Mouse (Mus musculus): ENCODE measurements at regions not wholly inside any gene's neighbourhood (a gene's known extent, or its start where the extent isn't known, plus 50 kb on each side); places are given as distances from the start of the nearest gene placed in this dataset.
A peak's percentile ranks its signal among the peaks of the same experiment; 100 is the strongest.

DNA sequence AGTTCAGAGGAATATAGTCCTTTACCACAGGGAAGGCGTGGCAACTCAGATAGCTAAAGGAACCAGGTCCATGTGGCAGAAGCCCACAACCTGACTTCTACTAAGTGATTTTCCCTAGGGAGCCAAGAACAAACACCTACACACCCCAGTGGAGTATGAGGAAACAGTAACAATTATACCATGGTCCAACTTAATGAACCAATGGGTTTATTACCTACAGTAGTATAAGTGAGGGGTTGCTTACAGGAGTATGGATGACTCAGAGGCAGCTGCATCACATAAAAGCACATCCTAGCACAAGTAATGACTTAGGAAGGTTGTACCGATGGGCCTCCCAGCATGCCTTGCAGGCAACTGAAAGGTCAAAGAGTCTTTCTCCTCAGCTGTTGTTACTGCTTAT, 98.7 kb upstream of the Cul1 start:
- Histone ChIP-seq H3K9me3 (0 out of 2 replicates have a peak, but pooled peaks cover 2% of the 10 kb centered on the region), H3K4me3 (no peak overlapping the region), H3K27me3 (ENCODE audit: insufficient read depth, poor library complexity, severe bottlenecking) (no peaks in the 10 kb centered on the region), H3K36me3 (no peaks in the 10 kb centered on the region), H3K4me1 (replicated peaks) (0 out of 2 replicates have a peak, but pooled peaks cover 5% of the 10 kb centered on the region), H3K27ac (no peak overlapping the region)
- WGBS: 92% methylated on average over 2 of the region's 2 CpGs
- no peak for DNase-seq (ENCODE audit: low spot score)

DNA sequence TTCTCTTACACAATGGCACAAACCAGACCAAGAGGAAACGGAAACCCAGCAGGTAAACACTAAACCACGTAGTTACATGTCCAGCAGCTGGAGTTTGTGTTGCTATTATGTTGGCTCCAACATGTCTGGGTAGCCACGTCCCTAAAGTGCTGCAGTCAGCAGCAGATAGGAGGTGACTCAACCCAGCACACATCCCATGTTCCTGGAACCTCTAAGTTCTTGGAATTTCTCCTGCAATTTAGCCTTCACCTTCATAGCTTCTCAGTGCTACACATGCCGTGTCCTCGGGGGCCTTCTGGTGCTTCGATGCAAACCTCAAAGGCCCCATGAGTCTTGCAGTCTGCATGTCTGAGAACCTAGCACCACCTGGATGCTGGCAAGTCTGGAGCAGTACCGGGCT, 97.7 kb upstream of the Cul1 start:
- no peaks in the 10 kb centered on the region for H3K27me3 ChIP-seq (ENCODE audit: insufficient read depth, poor library complexity, severe bottlenecking)
- no peaks in the 10 kb centered on the region for H3K36me3 ChIP-seq
- no peak overlapping the region for H3K27ac ChIP-seq
- WGBS: 84% methylated on average over 7 of the region's 7 CpGs
- DNase-seq (ENCODE audit: low spot score): no peak
- H3K9me3 ChIP-seq: no peaks in the 10 kb centered on the region
- H3K4me3 ChIP-seq: no peak overlapping the region
- 0 out of 2 replicates have a peak, but pooled peaks cover 5% of the 10 kb centered on the region for H3K4me1 ChIP-seq (replicated peaks)

DNA sequence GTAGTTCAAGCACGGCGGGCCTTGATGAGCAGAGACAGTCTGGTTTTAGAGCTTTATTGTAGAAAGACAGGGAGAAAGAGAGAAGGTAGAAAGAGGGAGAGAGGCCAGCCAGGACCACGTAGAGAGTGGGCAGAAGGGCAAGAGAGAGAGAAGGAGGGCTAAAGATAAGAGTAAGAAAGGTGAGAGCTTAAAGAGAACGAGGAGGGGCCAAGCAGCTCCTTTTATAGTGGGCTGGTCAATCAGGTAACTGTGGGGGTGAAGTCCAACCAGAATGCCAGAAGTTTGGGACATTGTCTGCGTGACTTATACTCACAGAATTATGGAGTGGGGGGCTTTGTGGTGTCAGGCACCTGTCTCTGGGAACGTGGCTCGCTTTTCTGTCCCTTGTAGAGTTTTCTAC, 96.7 kb upstream of the Cul1 start:
- Histone ChIP-seq H3K27me3 (ENCODE audit: insufficient read depth, poor library complexity, severe bottlenecking) (no peaks in the 10 kb centered on the region), H3K27ac (no peak overlapping the region), H3K36me3 (no peaks in the 10 kb centered on the region), H3K9me3 (no peaks in the 10 kb centered on the region), H3K4me1 (replicated peaks) (0 out of 2 replicates have a peak, but pooled peaks cover 5% of the 10 kb centered on the region), H3K4me3 (no peak overlapping the region)
- DNase-seq (ENCODE audit: low spot score): no peak
- 77% methylated on average over 7 of the region's 7 CpGs for WGBS

DNA sequence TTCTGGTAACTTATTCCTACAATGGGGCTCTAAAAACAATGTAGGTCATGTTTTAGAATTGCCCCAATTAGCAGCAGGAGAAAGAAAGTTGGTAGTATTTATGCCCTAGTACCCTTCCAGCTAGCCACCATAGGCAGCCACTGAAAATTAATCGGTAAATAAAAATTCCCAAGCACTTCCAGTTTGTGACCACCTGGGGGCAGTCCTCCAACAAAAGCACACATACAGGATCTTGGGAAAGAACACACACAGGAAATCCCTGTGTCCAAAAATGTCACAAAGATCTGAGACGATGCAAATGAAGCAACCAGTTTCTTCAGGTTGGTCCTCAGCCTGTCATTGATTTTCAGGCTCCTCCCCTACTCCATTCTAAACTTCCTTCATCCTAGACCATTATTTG, 94.5 kb upstream of the Cul1 start:
- DNase-seq (ENCODE audit: low spot score): peak; percentile 38
- H3K27me3 ChIP-seq (ENCODE audit: insufficient read depth, poor library complexity, severe bottlenecking): no peaks in the 10 kb centered on the region
- no peak overlapping the region for H3K27ac ChIP-seq
- H3K36me3 ChIP-seq: no peaks in the 10 kb centered on the region
- H3K4me1 ChIP-seq (replicated peaks): 0 out of 2 replicates have a peak, but pooled peaks cover 5% of the 10 kb centered on the region
- WGBS: 48% methylated on average over 2 of the region's 2 CpGs
- H3K4me3 ChIP-seq: no peak overlapping the region
- H3K9me3 ChIP-seq: no peaks in the 10 kb centered on the region

DNA sequence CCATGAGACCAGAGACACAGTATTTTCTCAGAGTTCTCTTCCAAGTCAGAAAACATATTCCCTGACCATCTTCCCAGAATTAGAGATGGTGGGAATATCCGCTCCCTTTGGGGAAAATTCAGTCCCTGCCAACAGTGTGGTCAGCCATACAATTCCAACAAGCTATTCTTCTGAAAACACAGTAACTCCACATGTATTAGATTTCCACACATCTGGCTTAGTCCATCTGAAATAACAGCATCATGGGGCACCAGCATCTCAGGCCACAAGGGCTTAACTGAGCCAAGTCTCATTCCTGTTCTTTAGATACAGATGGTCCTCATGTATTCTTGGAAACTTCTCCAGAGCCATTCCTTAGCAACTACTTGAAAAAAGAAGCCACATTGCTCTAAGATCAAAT, 89.2 kb upstream of the Cul1 start:
- no peaks in the 10 kb centered on the region for H3K36me3 ChIP-seq
- H3K9me3 ChIP-seq: no peaks in the 10 kb centered on the region
- no peak for DNase-seq (ENCODE audit: low spot score)
- H3K27ac ChIP-seq: no peak overlapping the region
- peaks cover 37% of the 10 kb centered on the region for H3K4me1 ChIP-seq (replicated peaks)
- no peak overlapping the region for H3K4me3 ChIP-seq
- 91% methylated on average over 1 of the region's 1 CpGs for WGBS
- no peaks in the 10 kb centered on the region for H3K27me3 ChIP-seq (ENCODE audit: insufficient read depth, poor library complexity, severe bottlenecking)

DNA sequence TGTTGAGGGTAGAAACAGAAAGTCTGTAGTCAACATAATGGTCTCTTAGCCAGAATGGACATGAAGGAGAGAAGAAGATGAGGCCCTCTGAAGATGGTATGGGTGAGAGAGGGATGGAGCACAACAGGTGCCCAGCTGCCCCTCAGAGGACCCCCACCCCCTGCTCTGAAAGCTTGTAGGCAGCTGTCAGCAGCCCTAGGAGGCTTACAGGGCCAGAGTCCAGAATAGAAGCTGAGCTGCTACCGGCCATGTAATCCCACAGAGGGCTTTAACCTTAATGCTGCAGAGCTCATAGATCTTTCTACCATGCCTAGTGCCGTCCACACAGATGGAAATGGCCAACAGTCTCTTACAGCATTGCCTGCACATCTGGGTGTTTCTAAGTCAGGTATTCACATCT, 88.6 kb upstream of the Cul1 start:
- H3K4me1 ChIP-seq (replicated peaks): peaks cover 37% of the 10 kb centered on the region
- H3K27ac ChIP-seq: peak overlapping the region; percentile 71; the same call in 1 of the 2 replicates
- no peaks in the 10 kb centered on the region for H3K9me3 ChIP-seq
- H3K27me3 ChIP-seq (ENCODE audit: insufficient read depth, poor library complexity, severe bottlenecking): no peaks in the 10 kb centered on the region
- H3K4me3 ChIP-seq: no peak overlapping the region
- DNase-seq (ENCODE audit: low spot score): no peak
- WGBS: 75% methylated on average over 2 of the region's 2 CpGs
- H3K36me3 ChIP-seq: no peaks in the 10 kb centered on the region

DNA sequence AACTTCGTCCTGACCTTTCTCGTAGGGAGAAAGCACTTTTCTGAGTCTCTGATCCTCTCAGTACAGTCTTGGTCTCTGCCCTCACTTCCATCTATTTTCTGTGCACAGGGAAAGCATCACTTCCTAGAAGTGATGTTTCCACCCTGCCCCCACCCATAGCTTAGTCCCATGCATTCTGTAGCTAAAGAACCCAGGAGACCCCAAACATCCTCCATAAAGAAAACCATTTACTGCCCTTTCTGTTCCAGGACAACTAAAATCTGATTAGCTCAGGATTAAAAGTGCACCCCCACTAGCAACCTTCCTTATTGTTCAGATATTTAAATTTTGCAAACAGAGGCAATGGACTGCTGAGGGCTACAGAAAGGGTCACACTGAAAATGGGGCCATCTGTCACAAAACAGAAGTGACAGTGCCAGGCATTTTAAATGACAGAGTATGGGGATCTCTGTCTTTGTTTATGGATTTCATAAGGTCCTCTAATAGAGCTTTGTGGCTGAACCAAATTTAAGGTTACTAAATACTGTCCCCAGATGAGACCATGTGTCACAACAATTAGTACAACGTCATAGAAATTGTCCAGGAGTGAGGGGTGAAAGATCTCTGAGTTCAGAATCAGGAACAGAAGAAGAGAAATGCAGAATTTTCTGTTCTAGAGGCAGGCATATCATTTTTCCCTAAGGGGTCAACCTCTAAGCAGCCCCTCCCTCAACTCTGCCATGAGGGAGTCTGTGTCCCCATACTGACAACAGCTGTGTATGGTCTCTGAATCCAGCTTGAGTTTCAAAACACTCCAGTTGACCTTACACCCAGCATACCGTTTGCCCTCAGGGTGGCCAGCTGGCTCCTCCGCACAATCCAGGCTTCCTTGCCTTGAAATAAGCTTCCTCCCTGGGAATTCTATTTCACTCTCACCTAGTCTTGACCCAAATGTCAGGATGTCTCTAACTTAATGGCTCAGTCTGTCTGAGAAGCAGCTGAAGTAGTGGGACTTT, 87.2 kb upstream of the Cul1 start:
- WGBS: 52% methylated on average over 5 of the region's 5 CpGs
- Histone ChIP-seq H3K27ac (peak overlapping the region; percentile 69), H3K4me3 (no peak overlapping the region), H3K27me3 (ENCODE audit: insufficient read depth, poor library complexity, severe bottlenecking) (no peaks in the 10 kb centered on the region), H3K9me3 (no peaks in the 10 kb centered on the region), H3K4me1 (replicated peaks) (peaks cover 37% of the 10 kb centered on the region), H3K36me3 (no peaks in the 10 kb centered on the region)
- DNase-seq (ENCODE audit: low spot score): peak; percentile 60

DNA sequence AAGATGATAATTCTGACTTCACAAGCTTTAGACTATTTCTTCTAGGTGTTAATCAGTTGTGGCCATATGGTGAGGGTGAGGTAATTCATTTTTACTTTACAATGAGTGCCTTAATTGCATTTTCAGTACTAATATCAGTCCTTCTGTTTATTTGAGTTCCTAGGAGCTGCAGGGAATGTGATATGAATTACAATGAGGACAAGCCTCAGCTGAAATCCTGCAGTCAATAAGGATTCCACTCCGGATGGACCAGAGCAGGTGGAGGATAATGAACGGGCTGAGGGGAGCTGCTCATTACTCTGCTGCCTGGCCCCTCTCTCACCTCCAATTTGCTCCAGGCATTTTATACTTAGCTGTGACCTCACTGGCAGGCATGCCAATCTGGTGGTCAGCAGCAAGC, 85.7 kb upstream of the Cul1 start:
- 0 out of 2 replicates have a peak overlapping the region, but pooled peaks have one; percentile 69 for H3K27ac ChIP-seq
- no peak for DNase-seq (ENCODE audit: low spot score)
- no peaks in the 10 kb centered on the region for H3K36me3 ChIP-seq
- no peaks in the 10 kb centered on the region for H3K9me3 ChIP-seq
- H3K27me3 ChIP-seq (ENCODE audit: insufficient read depth, poor library complexity, severe bottlenecking): no peaks in the 10 kb centered on the region
- peaks cover 37% of the 10 kb centered on the region for H3K4me1 ChIP-seq (replicated peaks)
- WGBS: 53% methylated on average over 2 of the region's 2 CpGs
- H3K4me3 ChIP-seq: no peak overlapping the region

DNA sequence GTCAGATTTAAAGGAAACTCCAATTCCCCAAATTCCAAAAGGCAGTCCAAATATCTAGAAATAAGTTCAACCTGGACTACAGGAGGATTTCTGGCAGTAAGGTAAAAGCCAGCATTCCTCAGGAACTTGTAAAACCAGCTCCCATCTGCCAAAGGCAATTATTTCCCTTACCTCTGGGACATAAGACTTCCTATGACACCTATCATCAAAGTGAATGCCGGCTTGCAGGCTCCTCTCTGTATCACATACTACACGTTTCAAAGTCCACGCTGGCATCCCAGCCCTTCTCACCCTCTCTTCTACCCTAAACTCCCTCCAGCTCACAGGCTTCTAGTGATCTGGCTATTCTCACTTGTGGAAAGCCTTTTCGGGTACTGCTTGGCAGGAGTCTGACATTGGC, 77.5 kb upstream of the Cul1 start:
- Histone ChIP-seq H3K27ac (no peak overlapping the region), H3K4me1 (replicated peaks) (no peaks in the 10 kb centered on the region), H3K4me3 (no peak overlapping the region), H3K36me3 (no peaks in the 10 kb centered on the region), H3K9me3 (no peaks in the 10 kb centered on the region), H3K27me3 (ENCODE audit: insufficient read depth, poor library complexity, severe bottlenecking) (no peaks in the 10 kb centered on the region)
- 78% methylated on average over 4 of the region's 4 CpGs for WGBS
- no peak for DNase-seq (ENCODE audit: low spot score)

DNA sequence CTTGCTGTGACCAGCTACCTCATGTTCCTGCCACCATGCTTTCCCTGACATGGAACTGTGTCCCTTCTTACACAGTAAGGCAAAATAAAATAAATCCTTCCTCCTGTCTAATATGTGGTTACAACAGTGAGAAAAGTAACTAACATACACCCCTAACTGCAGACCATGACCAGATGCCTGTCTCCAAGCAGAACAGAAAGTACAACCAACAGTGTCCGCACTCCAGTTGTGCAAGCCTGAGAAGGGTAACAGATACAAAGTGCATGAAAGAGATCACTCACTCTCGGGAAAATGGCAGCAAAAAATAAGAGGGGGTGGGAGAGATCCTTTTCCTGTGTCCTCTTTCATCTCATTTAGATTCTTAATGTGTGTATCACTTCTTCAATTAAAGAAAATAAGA, 71.7 kb upstream of the Cul1 start:
- no peaks in the 10 kb centered on the region for H3K4me1 ChIP-seq (replicated peaks)
- 79% methylated on average over 2 of the region's 2 CpGs for WGBS
- no peak for DNase-seq (ENCODE audit: low spot score)
- H3K9me3 ChIP-seq: no peaks in the 10 kb centered on the region
- H3K4me3 ChIP-seq: no peak overlapping the region
- H3K27ac ChIP-seq: no peak overlapping the region
- H3K36me3 ChIP-seq: no peaks in the 10 kb centered on the region
- no peaks in the 10 kb centered on the region for H3K27me3 ChIP-seq (ENCODE audit: insufficient read depth, poor library complexity, severe bottlenecking)

DNA sequence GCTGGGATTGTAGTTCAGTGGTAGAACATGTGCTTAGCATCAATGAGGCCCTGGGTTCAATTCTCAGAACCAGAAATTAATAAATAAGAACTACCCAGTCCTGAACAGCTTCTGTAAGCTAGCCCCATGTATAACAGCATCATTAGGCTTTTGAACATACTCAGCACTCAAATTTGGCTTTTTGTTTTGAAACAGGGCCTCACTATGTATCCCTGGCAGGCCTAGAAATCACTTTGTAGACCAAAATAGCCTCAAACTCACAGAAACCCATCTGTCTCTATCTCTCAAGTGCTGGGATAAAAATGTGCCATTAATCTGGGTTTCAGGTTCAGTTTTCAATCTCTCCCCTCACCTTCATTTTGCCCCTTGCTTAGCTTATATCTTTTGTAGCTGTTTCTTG, 66.6 kb upstream of the Cul1 start:
- Histone ChIP-seq H3K27ac (no peak overlapping the region), H3K9me3 (no peaks in the 10 kb centered on the region), H3K4me1 (replicated peaks) (peaks cover 9% of the 10 kb centered on the region; the same call in 1 of the 2 replicates), H3K4me3 (no peak overlapping the region), H3K27me3 (ENCODE audit: insufficient read depth, poor library complexity, severe bottlenecking) (no peaks in the 10 kb centered on the region), H3K36me3 (no peaks in the 10 kb centered on the region)
- DNase-seq (ENCODE audit: low spot score): no peak

DNA sequence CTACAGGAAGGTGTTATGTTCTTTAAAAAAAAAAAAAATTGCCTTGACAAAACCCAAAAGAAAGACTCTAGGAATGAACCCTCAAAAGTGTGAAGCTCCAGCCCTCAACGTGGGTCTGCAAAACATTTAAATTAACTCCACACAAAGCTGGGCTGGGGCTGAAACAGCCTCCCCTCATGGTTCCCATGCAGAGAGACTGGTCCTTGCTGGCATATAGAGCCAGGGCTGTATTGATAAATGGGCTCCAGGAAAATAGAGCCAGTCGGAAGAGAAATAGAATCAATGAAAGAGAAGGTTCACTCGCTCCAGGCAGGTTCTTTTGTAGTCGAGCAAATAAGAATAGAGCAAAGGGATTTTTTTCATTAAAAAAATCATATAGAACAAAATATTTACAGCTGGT, 63.3 kb upstream of the Cul1 start:
- 63% methylated on average over 4 of the region's 4 CpGs for WGBS
- no peaks in the 10 kb centered on the region for H3K9me3 ChIP-seq
- no peak overlapping the region for H3K27ac ChIP-seq
- no peak overlapping the region for H3K4me3 ChIP-seq
- DNase-seq (ENCODE audit: low spot score): no peak
- H3K36me3 ChIP-seq: no peaks in the 10 kb centered on the region
- peaks cover 9% of the 10 kb centered on the region; the same call in 1 of the 2 replicates for H3K4me1 ChIP-seq (replicated peaks)
- no peaks in the 10 kb centered on the region for H3K27me3 ChIP-seq (ENCODE audit: insufficient read depth, poor library complexity, severe bottlenecking)

DNA sequence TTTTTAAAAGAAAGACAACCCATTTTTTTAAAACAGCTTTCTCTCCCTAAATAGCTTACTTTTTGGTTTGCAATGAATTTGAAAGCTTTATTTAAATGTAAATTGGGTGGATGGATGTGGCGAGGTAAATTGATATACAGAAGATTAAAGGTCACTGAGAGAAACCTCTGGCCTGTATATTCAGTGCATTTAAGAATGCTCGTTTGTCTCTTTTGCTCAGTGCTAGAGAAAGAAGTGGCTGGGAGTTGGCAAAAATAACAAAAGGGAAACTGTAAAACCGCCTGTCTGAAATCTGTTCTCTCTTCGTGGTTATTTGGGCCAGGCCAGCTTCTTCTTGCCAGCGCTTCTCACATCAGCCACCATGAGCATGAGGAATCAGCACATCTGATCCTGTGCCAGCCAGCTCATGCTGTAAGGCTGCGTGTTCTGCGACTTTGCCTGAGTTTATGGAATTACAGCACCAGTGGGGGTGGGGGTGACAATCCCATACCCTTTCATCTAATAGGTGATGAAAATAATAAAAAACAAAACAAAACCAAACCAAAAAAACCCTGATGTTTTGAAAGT, 62.7 kb upstream of the Cul1 start:
- H3K4me3 ChIP-seq: no peak overlapping the region
- no peak overlapping the region for H3K27ac ChIP-seq
- DNase-seq (ENCODE audit: low spot score): no peak
- peaks cover 9% of the 10 kb centered on the region; the same call in 1 of the 2 replicates for H3K4me1 ChIP-seq (replicated peaks)
- H3K27me3 ChIP-seq (ENCODE audit: insufficient read depth, poor library complexity, severe bottlenecking): no peaks in the 10 kb centered on the region
- H3K9me3 ChIP-seq: no peaks in the 10 kb centered on the region
- WGBS: 49% methylated on average over 7 of the region's 7 CpGs
- H3K36me3 ChIP-seq: no peaks in the 10 kb centered on the region
